Mouse (Mus musculus) myocyte (in vitro differentiated cells): ENCODE data around the gene Atp5c1. TPM values are rescaled to one million over a fixed set of nuclear protein-coding genes. Genes with fewer than 3 reads are reported as not detected.

Experiments used
- H3K27me3 ChIP-seq: one replicate; pipeline ENCODE4 v1.6.1; 2011; ENCODE audit not compliant: control insufficient read depth, insufficient read depth, insufficient read length
- H3K36me3 ChIP-seq: one replicate; pipeline ENCODE4 v1.6.1; 2011; ENCODE audit not compliant: control insufficient read depth, insufficient read depth
- H3K4me2 ChIP-seq: one replicate; pipeline ENCODE4 v1.6.1; 2011; ENCODE audit warnings: low read depth, control low read depth
- H3K4me3 ChIP-seq: one replicate; pipeline ENCODE4 v1.5.1; 2011; ENCODE audit warnings: mild to moderate bottlenecking, control low read depth, moderate library complexity
- H3K79me2 ChIP-seq: one replicate; pipeline ENCODE4 v1.6.1; 2011; ENCODE audit not compliant: control insufficient read depth, insufficient read depth
- H3ac ChIP-seq: one replicate; pipeline ENCODE4 v1.6.1; 2011; ENCODE audit not compliant: control insufficient read depth, insufficient read length
- CEBPB ChIP-seq: IDR thresholded peaks from 2 replicates; pipeline ENCODE4 v1.6.1; 2011; ENCODE audit warnings: mild to moderate bottlenecking, moderate library complexity; ENCODE audit not compliant: poor library complexity, insufficient read depth, severe bottlenecking
- E2F4 ChIP-seq: IDR thresholded peaks from one replicate; pipeline ENCODE4 v1.6.1; 2011; ENCODE audit warnings: mild to moderate bottlenecking, control low read depth, moderate library complexity; ENCODE audit not compliant: insufficient read depth
- MAX ChIP-seq: IDR thresholded peaks from one replicate; pipeline ENCODE4 v1.6.1; 2011; ENCODE audit warnings: low read depth, mild to moderate bottlenecking, control low read depth
- MYOD1 ChIP-seq, 3 experiments: IDR thresholded peaks; one replicate each; pipeline ENCODE4 v1.6.1; 2011; ENCODE audit warnings: control low read depth in 2 of 3, low read depth in 2 of 3, mild to moderate bottlenecking in 2 of 3, moderate library complexity in 1 of 3; ENCODE audit not compliant: insufficient read length in 2 of 3, control insufficient read depth in 1 of 3
- MYOG ChIP-seq, 3 experiments: IDR thresholded peaks; one replicate each; pipeline ENCODE4 v1.6.1; 2011; ENCODE audit warnings: control low read depth in 2 of 3, low read depth in 2 of 3, mild to moderate bottlenecking in 2 of 3; ENCODE audit not compliant: insufficient read length in 2 of 3, control insufficient read depth in 1 of 3, insufficient read depth in 1 of 3
- POLR2A ChIP-seq: IDR thresholded peaks from one replicate; pipeline ENCODE4 v1.6.1; 2011; ENCODE audit warnings: low read depth, mild to moderate bottlenecking, control low read depth, moderate library complexity; ENCODE audit not compliant: insufficient read length
- POLR2AphosphoS2 ChIP-seq: IDR thresholded peaks from one replicate; pipeline ENCODE4 v1.6.1; 2011; ENCODE audit warnings: low read depth, control low read depth; ENCODE audit not compliant: insufficient read length
- REST ChIP-seq: IDR thresholded peaks from one replicate; pipeline ENCODE4 v1.6.1; 2011; ENCODE audit warnings: mild to moderate bottlenecking, control low read depth, moderate library complexity; ENCODE audit not compliant: insufficient read depth, insufficient read length
- SRF ChIP-seq: IDR thresholded peaks from one replicate; pipeline ENCODE4 v1.6.1; 2011; ENCODE audit warnings: low read depth; ENCODE audit not compliant: control insufficient read depth, insufficient read length
- TCF12 ChIP-seq: IDR thresholded peaks from one replicate; pipeline ENCODE4 v1.6.1; 2011; ENCODE audit warnings: mild to moderate bottlenecking, control low read depth; ENCODE audit not compliant: poor library complexity, insufficient read depth, severe bottlenecking
- TCF3 ChIP-seq: IDR thresholded peaks from one replicate; pipeline ENCODE4 v1.6.1; 2011; ENCODE audit warnings: low read depth, control low read depth; ENCODE audit not compliant: insufficient read length
- USF1 ChIP-seq: IDR thresholded peaks from one replicate; pipeline ENCODE4 v1.6.1; 2011; ENCODE audit warnings: low read depth, mild to moderate bottlenecking, control low read depth, moderate library complexity
- polyA plus RNA-seq: library from polyadenylated mRNA; unstranded; fragments of >200 nt; fragmentation: generic; extraction: Trizol; gene quantifications from one replicate; pipeline ENCODE4 v1.2.1, GENCODE M21; 2012; ENCODE audit warnings: missing spikeins

Atp5c1 gene
- 593 TPM for polyA plus RNA-seq

DNA sequence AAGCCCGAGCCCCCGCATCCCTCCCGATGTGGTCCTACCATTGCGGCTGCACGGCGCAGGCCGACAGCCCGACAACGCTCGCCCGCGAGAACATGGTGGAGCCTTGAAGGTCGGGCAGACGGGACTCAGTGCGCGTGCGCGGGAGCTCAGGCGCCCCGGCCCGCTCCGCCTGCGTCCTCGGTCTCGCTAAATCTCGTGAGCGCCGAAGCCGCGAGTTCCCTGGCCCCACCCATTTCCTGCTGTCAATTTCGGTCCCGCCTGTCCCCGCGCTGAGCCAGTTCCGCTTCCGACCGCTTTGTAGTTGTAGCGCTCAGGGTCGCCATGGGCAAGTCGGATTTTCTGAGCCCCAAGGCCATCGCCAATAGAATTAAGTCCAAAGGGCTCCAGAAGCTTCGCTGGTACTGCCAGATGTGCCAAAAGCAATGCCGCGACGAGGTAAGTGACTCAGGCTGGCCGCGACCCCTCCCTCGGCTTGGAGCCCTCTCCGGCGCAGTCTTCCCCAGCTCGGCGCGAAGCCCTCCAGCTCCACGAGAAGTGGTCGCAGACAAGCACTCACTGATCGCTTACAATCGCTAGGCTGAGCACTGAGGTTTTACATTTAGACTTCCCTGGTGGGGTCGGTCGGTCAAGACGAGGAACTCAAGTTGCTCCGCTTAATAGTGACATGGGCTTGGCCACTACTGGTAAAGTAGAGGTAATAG is at the start of gene Atp5c1, which contains the start of gene Kin:
TSS of gene Atp5c1 (minus strand) at position 201 of the 701 bp plus-strand sequence.
TSS of gene Kin (plus strand) at position 284 of the 701 bp plus-strand sequence.
- no peaks in the 10 kb centered on the region for H3K27me3 ChIP-seq
- H3K4me3 ChIP-seq = peak within 1 kb of the TSS; percentile 87
- peaks cover 93% of the 10 kb centered on the region for H3K79me2 ChIP-seq
- TF ChIP-seq MAX = no peak
- TF ChIP-seq SRF = peak; percentile 22
- TF ChIP-seq REST = peak; percentile 7
- TF ChIP-seq POLR2A = peak; percentile 97
- TF ChIP-seq POLR2AphosphoS2 = peak; percentile 96
- no peak for TF ChIP-seq TCF3
- TF ChIP-seq MYOD1 (IDR thresholded peaks at IDR 0.05; ENCODE audit: control insufficient read depth in 1 of 3, insufficient read length in 2 of 3, low read depth in 2 of 3) = peak in 1 of 3 experiments; percentile 22
- peak within 1 kb of the TSS; percentile 95 for H3K4me2 ChIP-seq
- H3K36me3 ChIP-seq = no peaks in the 10 kb centered on the region
- H3ac ChIP-seq = peak within 1 kb of the TSS; percentile 40

DNA sequence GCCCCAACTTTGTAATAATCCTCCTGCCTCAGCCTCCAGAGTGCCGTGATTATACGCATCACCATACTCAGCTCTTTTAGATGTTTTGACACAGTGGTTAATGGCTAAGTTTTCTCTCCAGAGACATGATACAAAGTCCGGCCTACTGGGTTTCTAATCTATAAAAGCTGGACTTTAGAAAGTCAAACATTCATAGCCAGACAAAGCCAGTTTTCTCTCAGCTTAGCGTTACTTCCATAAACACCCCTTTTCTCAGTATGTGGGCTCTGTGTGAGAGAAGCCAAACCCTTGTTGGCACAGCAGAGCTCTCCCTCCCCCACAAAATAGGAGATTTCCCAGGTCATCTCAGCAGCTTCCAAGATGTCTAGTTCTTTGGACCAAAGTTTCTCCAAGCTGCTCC is 48.3 kb upstream of the Atp5c1 start:
- Histone ChIP-seq H3ac (no peak overlapping the region), H3K4me2 (no peak overlapping the region), H3K79me2 (no peaks in the 10 kb centered on the region), H3K27me3 (no peaks in the 10 kb centered on the region), H3K4me3 (no peak overlapping the region), H3K36me3 (no peaks in the 10 kb centered on the region)
- TF ChIP-seq CEBPB (no peak), MAX (no peak), POLR2AphosphoS2 (no peak), REST (no peak), TCF12 (no peak)

DNA sequence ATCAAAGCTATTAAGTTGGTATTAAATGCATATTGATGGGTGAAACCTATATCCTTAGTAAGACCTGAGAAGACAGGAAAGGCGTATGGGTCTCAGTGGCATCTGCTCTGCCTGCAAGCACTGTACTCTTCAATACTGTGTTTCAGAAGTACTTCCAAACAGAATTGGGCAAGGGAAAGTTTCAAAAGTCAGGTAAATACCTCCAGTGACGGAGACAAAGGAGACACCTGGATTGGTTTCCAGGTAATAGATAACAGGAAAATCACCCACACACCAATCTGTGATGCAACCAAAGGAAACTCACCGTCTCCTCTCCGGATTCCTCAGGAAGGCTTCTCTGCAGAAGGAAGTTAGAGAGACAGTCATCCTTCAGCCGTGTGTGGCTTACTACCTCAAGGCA is 47.2 kb upstream of the Atp5c1 start:
- no peaks in the 10 kb centered on the region for H3K36me3 ChIP-seq
- H3ac ChIP-seq = no peak overlapping the region
- no peak for TF ChIP-seq REST

DNA sequence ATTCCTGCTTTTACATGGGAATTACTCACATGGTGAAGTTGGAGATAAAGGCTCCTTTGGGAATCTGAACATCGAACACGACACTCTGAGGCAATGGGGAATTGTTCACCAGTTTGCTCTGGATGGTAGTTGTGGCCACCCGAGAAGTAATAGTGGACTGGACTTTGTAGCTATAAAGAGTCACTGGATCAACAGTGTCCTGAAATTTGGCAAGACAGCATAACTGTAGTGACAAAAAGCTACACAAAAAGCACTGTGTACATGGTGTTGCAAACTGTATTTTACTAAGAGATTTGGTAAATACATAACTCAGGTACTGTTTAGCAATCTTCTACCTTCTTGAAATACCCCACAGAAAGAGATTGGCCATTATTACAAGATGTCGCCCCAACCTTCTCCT is 45.8 kb upstream of the Atp5c1 start:
- Histone ChIP-seq H3K79me2 (no peaks in the 10 kb centered on the region), H3K36me3 (no peaks in the 10 kb centered on the region), H3K4me3 (no peak overlapping the region), H3ac (no peak overlapping the region), H3K4me2 (no peak overlapping the region), H3K27me3 (no peaks in the 10 kb centered on the region)
- TF ChIP-seq MYOG (IDR thresholded peaks at IDR 0.05; ENCODE audit: control insufficient read depth in 1 of 3, insufficient read depth in 1 of 3, insufficient read length in 2 of 3, low read depth in 2 of 3) = no peak
- no peak for TF ChIP-seq MYOD1 (IDR thresholded peaks at IDR 0.05; ENCODE audit: control insufficient read depth in 1 of 3, insufficient read length in 2 of 3, low read depth in 2 of 3)
- no peak for TF ChIP-seq POLR2A
- TF ChIP-seq POLR2AphosphoS2 = no peak
- TF ChIP-seq TCF3 = no peak

More for the DNA sequence above, 47.2 kb upstream of the Atp5c1 start:
- Histone ChIP-seq H3K79me2 (no peaks in the 10 kb centered on the region), H3K27me3 (no peaks in the 10 kb centered on the region), H3K4me2 (no peak overlapping the region), H3K4me3 (no peak overlapping the region)

DNA sequence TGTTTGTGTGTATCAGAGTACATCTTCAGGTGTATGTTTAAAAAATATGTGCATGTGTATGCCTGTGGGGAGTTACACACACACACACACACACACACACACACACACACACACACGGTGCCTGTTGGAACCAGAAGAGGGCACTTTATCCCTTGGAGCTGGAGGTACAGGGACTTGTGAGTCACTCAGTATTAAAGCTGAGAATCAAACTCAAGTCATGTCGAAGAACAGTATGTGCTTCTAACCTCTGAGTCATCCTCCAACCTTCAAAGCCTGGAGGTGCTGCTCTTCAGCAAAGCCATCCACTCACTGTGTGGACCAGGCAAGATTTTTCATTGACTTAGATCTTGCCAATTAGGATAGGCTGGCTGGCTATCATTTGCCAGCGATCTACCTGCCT is 41.5 kb upstream of the Atp5c1 start:
- no peak overlapping the region for H3K4me2 ChIP-seq
- no peaks in the 10 kb centered on the region for H3K27me3 ChIP-seq
- TF ChIP-seq E2F4 = no peak
- TF ChIP-seq MYOG (IDR thresholded peaks at IDR 0.05; ENCODE audit: control insufficient read depth in 1 of 3, insufficient read depth in 1 of 3, insufficient read length in 2 of 3, low read depth in 2 of 3) = no peak
- no peak for TF ChIP-seq REST
- no peak for TF ChIP-seq POLR2A
- no peak for TF ChIP-seq SRF
- no peak for TF ChIP-seq MYOD1 (IDR thresholded peaks at IDR 0.05; ENCODE audit: control insufficient read depth in 1 of 3, insufficient read length in 2 of 3, low read depth in 2 of 3)
- TF ChIP-seq USF1 = no peak
- TF ChIP-seq MAX = no peak
- TF ChIP-seq TCF12 = no peak
- TF ChIP-seq TCF3 = no peak
- H3K4me3 ChIP-seq = no peak overlapping the region
- H3K36me3 ChIP-seq = no peaks in the 10 kb centered on the region
- no peak overlapping the region for H3ac ChIP-seq
- H3K79me2 ChIP-seq = no peaks in the 10 kb centered on the region

DNA sequence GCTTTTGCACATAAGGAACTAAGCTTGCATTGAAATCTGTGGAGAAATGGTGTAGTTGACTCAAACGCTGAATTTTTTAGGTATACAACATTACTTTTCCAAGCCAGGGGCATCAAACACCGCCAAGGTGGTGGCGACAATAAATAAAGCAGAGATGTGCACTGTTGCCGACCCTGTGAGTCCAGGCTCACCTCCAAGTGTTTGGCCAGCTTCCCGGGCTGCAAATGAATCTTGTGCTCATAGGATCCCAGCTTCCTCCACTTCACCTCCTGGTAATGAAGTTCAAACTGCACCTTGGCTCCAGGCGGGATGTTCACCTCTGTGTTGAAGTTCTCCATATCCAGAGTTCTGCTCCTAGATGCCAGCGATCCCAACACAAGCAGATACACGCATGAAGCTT is 39.0 kb upstream of the Atp5c1 start:
- Histone ChIP-seq H3K36me3 (no peaks in the 10 kb centered on the region), H3K79me2 (no peaks in the 10 kb centered on the region), H3K27me3 (no peaks in the 10 kb centered on the region), H3K4me2 (no peak overlapping the region), H3K4me3 (no peak overlapping the region), H3ac (no peak overlapping the region)
- TF ChIP-seq USF1 = no peak
- TF ChIP-seq TCF12 = no peak
- no peak for TF ChIP-seq POLR2AphosphoS2
- TF ChIP-seq MYOD1 (IDR thresholded peaks at IDR 0.05; ENCODE audit: control insufficient read depth in 1 of 3, insufficient read length in 2 of 3, low read depth in 2 of 3) = no peak
- TF ChIP-seq MAX = no peak
- no peak for TF ChIP-seq REST
- TF ChIP-seq TCF3 = no peak
- no peak for TF ChIP-seq SRF
- no peak for TF ChIP-seq MYOG (IDR thresholded peaks at IDR 0.05; ENCODE audit: control insufficient read depth in 1 of 3, insufficient read depth in 1 of 3, insufficient read length in 2 of 3, low read depth in 2 of 3)
- no peak for TF ChIP-seq E2F4
- TF ChIP-seq CEBPB = no peak
- no peak for TF ChIP-seq POLR2A
